Mouse (Mus musculus) c-Kit-positive CD71-negative TER-119-negative erythroid progenitor cells, embryonic 14.5 days (primary cell): Measurements from ENCODE around the gene Gm42906.

Experiments used
- DNase-seq: peaks from one replicate; pipeline ENCODE4 v3.0.0-alpha.2; 2013; ENCODE audit warnings: low read depth

Gm42906 gene

DNA sequence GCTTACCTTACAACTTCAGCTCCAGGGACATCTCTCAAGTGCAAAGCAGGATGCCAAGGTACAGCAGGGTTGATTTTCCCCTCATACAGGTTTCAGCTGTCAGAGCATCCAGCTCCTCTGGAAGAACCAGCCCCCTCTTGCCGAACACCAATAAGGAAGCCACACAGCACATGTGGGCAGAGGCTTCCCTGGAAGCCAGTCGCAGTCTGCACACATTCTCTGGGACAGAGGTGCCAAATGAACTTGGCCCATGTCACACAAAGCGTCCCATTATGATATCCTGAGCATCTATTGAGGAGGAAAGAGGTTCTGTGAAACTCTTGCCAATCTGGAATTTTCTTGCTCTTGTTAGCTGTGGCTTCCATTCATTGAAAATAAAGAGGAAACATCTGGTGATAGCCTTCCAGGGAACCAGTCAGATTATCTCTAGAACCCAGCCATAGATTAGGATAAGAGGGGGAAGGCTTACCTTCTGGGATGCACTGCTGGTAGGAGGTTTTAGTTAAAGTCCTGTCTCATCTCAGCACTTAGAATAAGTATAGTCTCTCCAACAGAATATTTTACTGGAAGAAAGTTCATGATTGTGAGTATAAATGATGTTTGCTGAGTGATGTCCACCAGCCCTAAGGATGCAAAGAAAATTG, at the start of gene Gm42906:
Gm42906 (minus strand) TSS at position 51 of the 644 bp plus-strand sequence.
- DNase-seq: no peak

DNA sequence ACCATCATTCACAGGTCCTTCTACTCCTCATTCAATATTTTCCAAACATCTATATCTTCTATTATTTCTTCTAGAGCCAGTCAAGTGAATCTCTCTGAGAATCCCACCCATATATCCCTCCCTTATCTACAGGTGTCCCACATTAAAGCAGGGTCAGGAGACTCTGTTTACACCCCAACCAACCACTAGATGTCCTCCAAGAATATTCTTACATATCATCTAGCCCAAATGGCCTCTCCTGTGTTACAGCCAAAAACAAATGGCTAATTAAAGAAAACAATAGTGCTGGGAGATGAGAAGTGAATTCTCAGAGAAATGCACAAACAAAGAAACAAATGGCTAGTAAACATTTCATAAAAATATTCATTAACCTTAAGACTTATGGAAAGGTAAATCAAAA, 17.7 kb upstream of the Gm42906 start:
- DNase-seq: no peak

DNA sequence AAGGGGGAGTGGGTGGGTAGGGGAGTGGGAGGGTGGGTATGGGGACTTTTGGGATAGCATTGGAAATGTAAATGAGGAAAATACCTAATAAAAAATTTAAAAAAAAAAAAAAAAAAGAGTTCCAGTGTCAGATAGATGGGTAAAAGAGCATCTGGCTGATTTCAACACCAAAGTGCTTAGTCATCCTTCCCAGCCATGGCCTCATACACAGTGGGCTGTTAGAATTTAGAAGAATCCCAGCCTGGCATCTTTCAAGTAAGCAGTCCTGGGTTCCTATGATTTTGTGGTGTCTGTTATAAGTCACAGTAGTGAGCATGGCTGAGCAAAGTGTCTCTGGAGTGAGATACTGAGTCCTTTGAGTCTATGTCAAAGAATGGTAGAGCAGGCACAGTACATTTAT, 7.1 kb upstream of the Gm42906 start:
- DNase-seq: no peak

DNA sequence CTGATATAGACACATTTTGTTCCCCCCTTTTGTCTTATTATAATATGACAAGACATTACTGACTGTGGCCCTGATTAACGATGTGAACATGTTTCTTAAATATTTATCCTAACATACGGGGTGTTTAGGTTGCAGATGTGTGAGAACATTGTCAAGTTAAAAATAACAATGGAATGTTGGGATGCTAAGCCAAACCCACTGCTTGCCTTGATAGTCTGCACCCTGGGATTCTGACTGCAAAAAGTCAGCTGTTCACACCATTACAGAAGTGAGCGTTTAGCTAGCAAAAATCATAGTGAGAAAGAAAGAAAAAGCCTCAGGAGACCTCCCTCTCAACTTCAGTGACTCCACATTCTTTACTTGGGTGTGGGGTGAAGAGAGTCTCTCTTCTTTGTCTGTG, 1.5 kb downstream of the Gm42906 start:
- DNase-seq: no peak

DNA sequence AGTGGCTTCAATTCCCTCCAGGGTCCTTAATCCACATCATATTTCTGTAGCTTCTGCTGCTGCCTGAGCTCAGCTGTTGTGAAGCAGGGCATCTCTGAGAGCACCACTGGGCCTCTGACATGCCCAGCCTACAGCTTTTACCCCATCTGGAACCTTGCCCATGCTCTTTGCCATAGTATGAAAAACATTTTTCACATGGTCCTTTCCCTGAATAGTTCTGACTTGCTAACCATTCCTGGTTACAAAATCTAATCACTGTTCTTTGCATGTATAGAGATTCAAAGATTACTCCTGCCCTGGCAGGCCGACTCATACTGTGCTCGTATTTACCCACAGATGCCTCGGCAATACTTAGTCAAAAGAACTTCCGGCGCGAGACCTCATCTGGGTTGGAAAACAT, 5.3 kb downstream of the Gm42906 start:
- no peak for DNase-seq

DNA sequence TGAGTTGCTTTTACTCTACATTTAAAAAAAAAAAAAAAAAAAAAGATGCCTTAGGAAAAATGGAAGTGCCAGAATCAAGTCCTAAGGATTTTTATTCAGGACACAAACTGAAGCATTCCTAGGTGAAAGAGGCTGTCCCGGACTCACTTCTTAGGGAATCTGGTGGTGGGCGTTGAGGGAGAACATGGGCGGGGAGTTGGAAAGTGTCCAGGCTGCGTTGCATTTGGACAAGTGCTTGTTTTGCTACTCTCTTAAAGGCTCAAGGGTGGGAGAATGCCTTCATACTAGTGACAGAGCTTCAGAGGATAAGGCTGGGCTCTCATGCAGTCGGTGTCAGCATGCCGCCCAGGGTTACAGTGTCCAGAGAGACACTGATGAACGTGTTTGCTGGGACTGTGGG, 6.1 kb downstream of the Gm42906 start:
- DNase-seq: no peak

DNA sequence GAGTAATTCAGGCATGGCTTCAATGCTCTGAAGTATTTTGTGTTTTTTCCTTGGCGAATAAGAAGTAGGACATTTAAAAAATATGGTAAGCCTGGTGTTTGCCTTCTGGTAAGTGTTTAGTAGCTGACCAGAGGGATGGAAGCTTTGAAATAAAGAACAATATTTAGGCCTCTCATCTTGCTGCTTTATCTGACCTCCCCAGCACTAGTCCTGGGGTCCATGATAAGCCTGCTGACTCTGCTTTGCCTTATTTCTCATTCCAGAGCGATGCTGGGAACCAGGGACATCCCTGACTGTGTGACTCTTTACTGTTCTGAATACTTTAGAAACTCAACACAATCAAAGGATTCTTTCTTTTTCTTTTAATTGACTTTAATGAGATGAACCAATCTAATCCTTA, 9.4 kb downstream of the Gm42906 start:
- no peak for DNase-seq

DNA sequence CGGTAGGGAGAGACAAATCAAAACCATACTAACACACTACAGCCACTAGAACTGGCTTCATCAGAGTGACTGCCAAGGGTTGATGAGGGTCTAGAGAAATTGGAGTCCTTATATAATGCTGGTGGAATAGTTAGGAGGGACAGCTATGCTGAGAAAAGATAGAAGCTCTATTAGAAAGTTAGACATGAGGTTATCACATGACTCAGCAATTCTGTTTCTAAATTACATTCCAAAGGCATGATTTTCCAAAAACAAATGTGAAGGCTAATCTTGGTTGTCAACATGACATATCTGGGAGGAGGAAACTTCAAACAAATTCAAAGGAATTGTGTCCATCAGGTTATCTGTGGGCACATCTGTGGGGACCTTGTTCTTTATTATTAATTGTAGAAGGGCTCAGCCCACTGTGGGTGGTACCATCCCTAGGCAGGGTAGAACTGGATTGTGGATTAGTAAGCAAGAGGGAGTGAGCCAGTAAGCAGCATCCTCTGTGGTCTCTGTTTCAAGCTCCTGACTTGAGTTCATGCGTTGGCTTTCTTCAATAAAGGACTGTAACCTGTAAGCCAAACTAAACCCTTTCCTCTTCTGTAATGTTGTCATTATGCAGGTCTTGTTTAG, 10.4 kb downstream of the Gm42906 start:
- DNase-seq: no peak

DNA sequence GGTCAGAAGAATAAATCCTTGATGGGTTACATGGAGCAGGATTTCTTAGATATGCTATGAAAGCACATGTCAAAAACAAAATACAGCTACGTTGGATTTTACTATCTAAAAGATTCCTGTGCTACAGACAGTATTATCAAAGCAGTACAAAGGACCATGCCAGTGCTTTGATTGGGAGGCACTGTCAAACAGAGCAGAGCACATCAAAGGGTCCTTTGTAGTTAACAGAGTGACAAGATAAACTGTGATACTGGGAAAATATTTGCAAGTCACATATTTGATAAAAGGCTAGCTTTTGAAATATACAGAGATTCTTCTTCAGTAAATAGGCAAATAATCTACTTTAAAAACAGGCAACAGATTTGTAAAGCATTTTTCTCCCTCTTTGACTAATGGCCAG, 11.0 kb downstream of the Gm42906 start:
- DNase-seq: no peak

DNA sequence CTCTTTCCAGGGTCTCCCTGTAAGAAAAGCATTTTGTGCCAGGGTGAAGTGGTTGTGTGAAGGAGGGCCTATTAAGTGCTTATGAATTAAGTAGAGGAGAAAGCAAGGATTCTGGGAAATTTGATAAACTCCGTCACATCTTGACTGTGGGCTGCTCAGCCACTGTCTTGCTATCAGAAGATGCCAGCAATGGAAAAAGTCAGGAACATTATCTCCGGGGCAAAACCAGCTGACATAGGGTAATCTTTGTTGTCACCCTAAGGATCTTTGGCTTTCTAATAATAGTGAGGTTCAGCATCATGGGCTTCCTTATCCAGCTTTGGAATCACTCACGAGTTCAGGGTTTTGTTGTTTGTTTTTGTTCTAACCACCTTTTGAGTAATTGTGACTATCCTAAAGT, 14.3 kb downstream of the Gm42906 start:
- no peak for DNase-seq

DNA sequence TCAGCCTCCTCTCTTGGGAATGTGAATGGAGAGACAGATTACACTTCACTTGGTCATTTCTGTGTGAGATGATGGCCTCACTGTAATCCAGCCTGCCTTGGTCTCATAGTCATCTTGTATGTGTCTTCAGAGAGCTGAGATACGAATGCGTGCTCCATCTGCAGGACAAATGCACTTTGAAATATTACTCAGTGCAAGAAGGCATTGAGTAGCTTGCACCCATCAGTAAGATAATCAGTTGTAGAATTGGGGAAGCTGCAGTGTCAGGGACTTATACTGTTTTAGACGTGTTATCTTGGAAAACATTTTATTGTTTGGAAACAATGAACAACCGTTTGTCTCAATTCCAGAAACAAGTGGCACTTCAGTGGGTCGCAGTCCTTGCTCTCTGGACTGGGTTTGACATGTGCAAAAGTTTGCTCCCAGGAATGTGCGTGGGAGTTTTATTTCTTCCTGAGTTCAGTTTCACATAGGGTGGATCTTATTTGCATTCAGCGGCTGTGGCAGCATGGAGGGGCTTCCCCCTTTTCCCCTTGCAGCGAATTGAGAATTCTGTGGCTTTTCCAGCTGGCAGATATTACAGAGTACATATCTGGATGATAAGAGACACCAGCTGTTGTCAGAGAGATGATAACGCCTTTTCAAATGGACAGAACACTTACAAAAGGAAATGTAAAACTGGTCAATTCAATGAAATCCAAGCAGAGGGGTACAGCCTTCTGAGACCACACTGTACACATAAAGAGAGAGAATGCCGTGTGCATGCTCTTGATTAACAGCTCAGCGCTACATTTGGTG, 15.1 kb downstream of the Gm42906 start:
- DNase-seq: no peak

DNA sequence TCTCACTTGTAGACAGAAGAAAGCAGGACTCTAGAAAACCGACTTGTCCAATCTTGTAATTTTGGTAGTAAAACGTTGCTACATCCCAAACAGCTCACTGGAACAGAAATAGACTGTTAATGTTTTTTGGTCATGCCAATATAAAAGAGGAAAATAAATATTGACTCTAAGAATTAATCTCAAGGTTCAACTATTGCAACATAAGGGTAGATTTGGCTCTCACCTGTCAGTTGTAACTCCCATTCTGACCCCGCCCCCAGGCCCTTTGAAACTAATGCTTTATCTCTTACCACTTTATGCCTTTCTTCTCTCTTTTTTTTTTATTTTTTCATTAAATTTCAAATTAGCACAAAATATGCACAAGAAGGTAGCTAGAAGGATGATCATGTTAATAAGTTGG, 18.0 kb downstream of the Gm42906 start:
- DNase-seq: no peak

DNA sequence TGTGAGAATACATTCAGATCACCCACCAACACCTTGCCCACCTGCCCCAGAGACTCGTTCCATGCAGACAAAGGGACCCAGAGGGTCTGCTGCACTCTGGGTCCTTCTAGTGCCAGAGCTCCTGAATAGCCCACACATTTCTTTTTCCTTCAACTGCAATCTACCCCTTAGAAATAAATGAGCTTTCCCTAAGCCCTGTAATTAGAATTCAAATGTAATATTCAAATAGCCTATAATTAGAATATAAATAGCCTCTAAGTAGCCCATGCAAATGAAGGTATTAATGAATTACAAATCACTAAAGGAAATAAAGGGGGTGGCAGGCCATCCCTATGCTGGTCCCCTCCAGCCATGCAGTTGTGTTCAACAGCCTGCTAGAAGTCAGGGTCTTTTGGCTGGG, 18.7 kb downstream of the Gm42906 start:
- DNase-seq: no peak

DNA sequence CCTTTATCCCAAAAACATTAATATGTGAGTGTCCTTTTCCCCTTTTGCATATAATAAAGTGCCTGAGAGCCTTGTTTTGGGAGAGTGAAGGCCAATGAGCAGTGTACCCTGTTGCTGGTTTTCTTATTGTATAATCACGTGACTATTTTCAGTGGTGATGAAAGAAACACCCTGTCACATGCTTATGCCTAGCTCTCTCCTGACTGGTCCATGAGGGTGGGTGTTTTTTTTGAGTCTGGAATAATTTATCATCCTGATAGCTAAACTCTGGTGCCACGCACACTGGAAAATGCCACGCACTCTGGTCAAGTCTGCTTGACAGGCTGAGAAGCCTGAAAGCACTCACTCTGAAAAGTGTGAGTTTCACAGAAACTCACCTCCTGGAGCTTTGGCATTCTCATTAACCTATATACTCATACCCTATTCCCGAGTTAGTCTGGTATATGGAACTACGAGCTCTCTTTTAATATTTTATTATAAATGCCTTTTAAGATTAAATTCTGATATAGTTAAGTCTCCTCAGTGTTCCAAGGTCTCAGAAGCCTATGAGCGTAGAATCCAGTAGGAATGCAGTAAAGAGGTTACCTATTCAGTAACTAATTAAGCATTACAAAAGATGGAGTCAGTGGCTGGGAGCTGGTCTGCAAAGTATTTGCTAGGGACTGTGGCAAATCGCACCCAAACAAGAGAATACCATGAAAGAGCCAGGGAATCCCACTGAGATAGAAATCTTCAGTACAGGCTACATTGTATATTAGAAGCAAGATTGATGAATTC, 19.7 kb downstream of the Gm42906 start:
- no peak for DNase-seq

DNA sequence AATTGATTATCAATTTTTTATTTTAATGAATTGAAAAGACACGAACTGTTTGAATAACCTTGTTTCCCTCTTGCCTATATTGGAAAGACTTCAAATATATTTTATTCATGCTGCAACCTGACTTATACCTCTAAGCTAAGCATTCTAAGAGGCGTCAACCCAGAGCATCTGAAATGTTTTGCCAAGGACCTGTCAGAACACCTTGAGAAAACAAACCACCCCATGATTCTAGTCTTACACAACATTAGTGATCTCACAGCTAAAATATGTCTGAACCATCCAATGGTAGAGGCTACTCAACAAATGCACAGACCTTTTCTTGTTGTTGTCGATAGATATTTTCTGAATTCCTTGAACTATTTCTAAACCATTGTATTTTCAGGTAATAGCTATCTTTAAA, 20.5 kb downstream of the Gm42906 start:
- DNase-seq: no peak

DNA sequence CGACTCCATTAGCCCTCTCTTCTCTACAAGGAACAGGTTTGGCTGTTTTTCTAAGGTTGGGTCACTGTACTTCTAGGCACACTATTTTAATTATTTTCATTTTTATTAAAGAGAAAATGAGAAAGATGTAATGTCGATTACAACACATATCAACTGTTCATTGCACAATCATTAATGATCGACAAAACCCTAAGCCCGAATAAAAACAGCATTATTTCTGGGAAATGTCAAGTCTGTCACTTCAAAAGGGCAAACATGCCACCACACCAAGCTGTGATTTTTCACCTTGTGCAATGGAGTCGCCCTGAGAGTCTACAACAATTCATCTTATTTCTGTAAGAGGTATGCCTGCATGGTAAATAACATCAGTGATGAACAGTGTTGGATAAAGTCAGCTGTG, 21.7 kb downstream of the Gm42906 start:
- no peak for DNase-seq

DNA sequence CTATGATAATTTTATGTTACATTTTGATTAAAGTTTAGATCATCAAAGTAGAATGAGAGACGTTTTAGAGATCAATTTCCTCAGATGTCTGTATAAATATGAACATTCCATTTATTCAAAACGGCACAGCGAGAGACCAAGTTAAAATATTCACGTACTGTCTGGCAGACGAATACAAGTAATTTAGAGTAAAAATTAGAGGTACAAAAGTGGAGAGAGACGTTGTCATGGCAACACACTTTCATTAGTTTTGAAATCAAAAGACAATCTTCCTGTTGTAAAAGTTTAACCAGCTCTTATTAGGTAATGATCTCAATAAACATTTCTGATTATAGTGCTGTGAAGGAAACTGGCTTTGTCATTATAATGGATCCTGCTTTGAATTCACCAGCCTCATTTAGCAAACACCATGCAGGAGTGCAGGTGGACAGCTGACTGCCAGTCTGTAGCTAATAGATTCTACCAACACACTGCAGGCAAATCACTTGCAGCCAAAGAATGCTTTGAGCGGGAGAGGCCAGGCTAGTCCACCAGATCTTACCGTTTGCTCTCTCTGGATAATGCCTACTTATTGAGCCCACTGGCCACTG, 22.6 kb downstream of the Gm42906 start:
- DNase-seq: no peak

DNA sequence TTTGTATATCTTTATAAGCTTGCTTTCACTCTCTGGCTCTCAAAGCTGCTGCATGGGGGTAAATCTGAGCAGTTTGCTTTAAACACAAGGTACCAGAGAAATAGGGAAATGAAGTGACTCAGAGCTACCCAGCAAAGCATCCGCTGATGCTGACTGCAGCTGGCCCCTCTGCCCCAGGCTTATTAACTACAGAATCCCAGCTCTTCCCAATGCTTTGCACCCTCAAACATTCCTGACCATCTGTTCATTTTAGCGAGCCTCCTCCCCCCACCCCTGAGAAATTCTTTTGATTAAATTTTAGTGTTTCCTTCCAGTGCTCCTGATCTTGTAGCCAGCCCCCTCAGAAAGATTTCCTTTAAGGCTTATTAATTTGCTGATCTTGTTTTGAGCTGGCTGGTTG, 24.4 kb downstream of the Gm42906 start:
- no peak for DNase-seq

DNA sequence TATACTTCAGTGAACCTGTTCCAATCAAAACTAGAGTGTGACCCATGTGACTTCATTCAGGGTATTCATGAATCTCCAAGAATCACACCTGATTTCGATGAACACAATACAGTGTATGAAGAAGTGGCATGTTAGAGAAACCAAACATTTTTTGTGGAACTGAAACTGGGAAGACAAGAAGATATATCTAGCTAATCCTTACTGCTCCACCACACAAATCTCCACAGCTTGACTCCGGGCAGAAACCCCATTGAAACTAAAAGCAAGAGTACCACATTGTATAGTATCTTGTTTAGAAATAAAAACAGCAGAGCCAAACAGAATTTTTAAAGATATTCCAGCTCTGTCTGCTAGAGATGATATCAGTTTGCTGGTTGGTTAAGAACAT, 27.4 kb downstream of the Gm42906 start:
- DNase-seq: no peak

DNA sequence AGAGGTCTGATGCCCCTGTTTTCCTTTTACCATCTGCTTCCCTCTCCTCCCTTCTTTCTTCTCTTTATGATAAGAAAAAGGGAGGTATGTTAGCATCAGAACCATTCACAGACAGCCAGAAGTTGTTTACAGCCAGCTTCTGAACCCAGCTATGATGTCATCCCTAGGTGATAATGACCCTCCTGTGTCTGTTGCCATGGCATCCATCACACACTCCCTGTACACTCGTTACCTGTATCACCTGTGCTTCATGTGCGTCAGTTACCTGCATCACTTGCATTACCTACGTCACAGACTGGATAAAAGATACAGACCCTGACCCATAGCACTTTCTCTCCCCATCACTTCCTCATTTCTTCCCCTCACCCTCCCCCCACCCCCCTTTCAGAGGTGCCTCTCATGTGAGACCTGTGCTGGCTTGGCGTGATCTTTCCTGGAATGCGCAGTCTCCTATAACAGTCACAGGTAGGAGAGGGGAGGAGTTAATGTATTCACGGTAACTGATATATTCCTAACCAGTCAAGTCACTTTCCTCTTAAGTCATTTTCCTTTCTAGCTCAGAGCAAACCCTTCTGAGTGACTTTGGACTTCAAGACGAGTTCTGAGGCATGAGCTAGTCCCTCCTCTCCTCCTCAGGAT, 27.9 kb downstream of the Gm42906 start:
- no peak for DNase-seq

DNA sequence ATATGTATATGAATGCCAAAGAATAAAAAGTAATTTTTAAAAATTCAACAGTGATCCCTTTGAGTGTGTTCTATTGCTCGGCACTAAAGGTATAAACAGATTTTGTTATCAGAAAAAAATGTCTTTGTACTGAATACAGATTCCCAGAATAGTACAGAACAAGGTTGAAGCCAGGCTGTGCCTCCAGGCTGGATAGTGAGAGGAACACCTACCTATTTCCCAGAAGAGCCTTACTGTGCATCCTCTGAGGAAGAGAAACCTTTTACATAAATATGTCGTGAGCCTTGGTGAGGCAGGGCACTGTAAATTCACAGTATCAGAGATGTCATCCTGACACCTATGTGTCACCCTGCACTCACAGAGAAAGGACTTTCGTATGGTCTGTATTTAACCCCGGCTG, 31.8 kb downstream of the Gm42906 start:
- DNase-seq: no peak

DNA sequence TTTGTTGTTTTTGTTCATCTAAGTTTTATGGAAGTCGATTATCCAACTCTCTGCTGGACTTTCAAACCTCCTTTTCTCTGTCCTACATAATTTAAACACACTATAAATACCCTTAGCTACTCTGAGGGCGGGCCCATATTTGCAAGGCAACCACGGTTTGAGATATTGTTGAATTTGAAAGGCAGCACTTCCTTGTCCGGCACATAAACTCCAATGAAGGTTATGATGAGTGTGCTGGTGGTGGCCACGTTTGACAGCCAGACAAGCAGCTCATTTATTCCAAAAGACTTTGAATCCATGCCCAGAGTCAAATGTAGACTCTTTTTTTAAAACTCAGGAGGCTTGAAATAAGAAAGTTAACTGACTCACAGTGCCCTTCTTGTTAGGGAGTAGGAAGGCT, 33.3 kb downstream of the Gm42906 start:
- DNase-seq: no peak
